Mouse (Mus musculus): ENCODE measurements around the gene Smarcd3. TPM values are rescaled to one million over a fixed set of nuclear protein-coding genes. Genes with fewer than 3 reads are reported as not detected.
A peak's percentile ranks its signal among the peaks of the same experiment; 100 is the strongest.

The Smarcd3 gene
- total and polyA plus RNA-seq, 3 experiments = 1.3 to 2.2 TPM; not detected in 1

DNA sequence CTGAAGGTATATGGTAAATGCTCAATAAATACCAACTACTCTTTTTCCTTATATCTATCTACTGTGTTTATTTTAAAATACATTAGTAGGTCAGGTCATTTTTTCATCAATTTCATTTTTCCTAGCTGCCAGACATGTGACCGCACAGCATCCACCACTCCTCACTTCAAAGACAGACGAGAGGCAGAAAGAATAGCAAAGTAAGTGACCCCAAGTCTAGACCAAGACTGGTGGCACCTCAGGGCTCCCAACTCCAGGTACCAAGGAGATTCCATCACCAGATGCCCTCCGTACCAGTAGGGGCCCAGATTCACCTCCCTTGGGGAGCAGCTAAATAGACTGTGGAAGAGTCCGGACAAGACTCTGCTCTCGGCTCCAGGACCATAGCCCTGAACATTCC is 29.9 kb downstream of the Smarcd3 start:
- no peaks in the 10 kb centered on the region for H3K9me3 ChIP-seq (replicated peaks; ENCODE audit: low read length)
- no peak overlapping the region for H3K4me3 ChIP-seq (replicated peaks in 1 of 3; ENCODE audit: low read depth in 2 of 3, low read length in 2 of 3, poor library complexity in 1 of 3)
- no peak for TF ChIP-seq MAX (IDR thresholded peaks at IDR 0.05; ENCODE audit: low read length)
- no peak for TF ChIP-seq POLR2A (IDR thresholded peaks at IDR 0.05; ENCODE audit: low read depth, low read length)
- TF ChIP-seq RAD21 (IDR thresholded peaks at IDR 0.05; ENCODE audit: low read depth, low read length) = no peak
- no peak for TF ChIP-seq ZKSCAN1 (IDR thresholded peaks at IDR 0.05; ENCODE audit: borderline replicate concordance, low read depth, low read length)
- TF ChIP-seq RCOR1 (conservative IDR thresholded peaks at IDR 0.05; ENCODE audit: low read depth, low read length) = no peak
- dilution Hi-C loops (cut with MboI; ENCODE audit: extremely low pct_ligation_motif_present, extremely low pct_unique_long_range_greater_than_20kb, low sequenced_read_pairs) = no loop called here
- peaks cover 0 to 20% of the 10 kb centered on the region in 2 experiments; a peak in 2 of 4 replicates for H3K4me1 ChIP-seq (ENCODE audit: control insufficient read depth in 1 of 2, insufficient read depth in 2 of 2)
- H3K36me3 ChIP-seq (replicated peaks in 1 of 2; ENCODE audit: control insufficient read depth in 1 of 2, insufficient read depth in 1 of 2, low read length in 1 of 2) = peaks cover 54 to 72% of the 10 kb centered on the region in 2 experiments
- H3K79me2 ChIP-seq (replicated peaks; ENCODE audit: control insufficient read depth, extremely low read depth, insufficient read depth, poor library complexity, severe bottlenecking) = no peaks in the 10 kb centered on the region
- peaks cover 14% of the 10 kb centered on the region for H3K27me3 ChIP-seq (replicated peaks)
- no peak overlapping the region for H3K27ac ChIP-seq (ENCODE audit: insufficient read depth, low read depth)
- no peak for DNase-seq (ENCODE audit: extremely low read depth)
- in situ Hi-C loops (cut with MboI; ENCODE audit: low pct_ligation_motif_present, low pct_unique_long_range_greater_than_20kb, low sequenced_read_pairs) = no loop called here
- H3K4me2 ChIP-seq (ENCODE audit: insufficient read depth, low read depth, poor library complexity, severe bottlenecking) = no peak overlapping the region
- H3K9ac ChIP-seq (ENCODE audit: insufficient read depth, low read depth) = no peak overlapping the region

DNA sequence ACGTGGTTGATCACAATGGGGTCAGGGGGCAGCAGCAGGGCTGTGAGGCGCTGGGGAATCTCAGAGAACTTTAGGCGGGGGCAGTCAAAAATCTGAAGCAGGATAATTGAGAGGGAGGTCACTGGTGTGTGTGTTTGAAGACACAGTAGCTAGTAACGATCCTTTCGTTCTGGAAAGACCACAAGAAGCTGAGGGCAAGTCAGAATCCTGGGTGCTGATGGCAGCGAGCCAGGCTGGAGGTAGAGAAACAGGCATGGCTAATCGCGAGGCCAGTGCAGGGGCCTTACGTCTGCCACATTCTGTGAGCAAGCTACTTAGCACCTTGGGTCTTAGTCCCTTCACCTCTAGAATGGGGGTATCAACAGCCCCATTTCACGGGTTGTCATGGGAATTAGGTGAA is 30.3 kb downstream of the Smarcd3 start:
- in situ Hi-C loops (cut with MboI; ENCODE audit: low pct_ligation_motif_present, low pct_unique_long_range_greater_than_20kb, low sequenced_read_pairs) = no loop called here
- no peaks in the 10 kb centered on the region for H3K79me2 ChIP-seq (replicated peaks; ENCODE audit: control insufficient read depth, extremely low read depth, insufficient read depth, poor library complexity, severe bottlenecking)
- H3K27me3 ChIP-seq (replicated peaks) = peaks cover 10% of the 10 kb centered on the region
- peaks cover 59 to 77% of the 10 kb centered on the region in 2 experiments for H3K36me3 ChIP-seq (replicated peaks in 1 of 2; ENCODE audit: control insufficient read depth in 1 of 2, insufficient read depth in 1 of 2, low read length in 1 of 2)
- TF ChIP-seq SIN3A (IDR thresholded peaks at IDR 0.05; ENCODE audit: low read length) (no peak), TCF12 (IDR thresholded peaks at IDR 0.05; ENCODE audit: low read depth, low read length) (no peak), TBP (conservative IDR thresholded peaks at IDR 0.05; ENCODE audit: low read depth, low read length) (no peak), MEF2A (IDR thresholded peaks at IDR 0.05; ENCODE audit: borderline replicate concordance, low read depth, low read length) (no peak)
- no peak for DNase-seq (ENCODE audit: extremely low read depth)
- H3K9me3 ChIP-seq (replicated peaks; ENCODE audit: low read length) = no peaks in the 10 kb centered on the region
- H3K9ac ChIP-seq (ENCODE audit: insufficient read depth, low read depth) = no peak overlapping the region
- H3K4me1 ChIP-seq (ENCODE audit: control insufficient read depth in 1 of 2, insufficient read depth in 2 of 2) = peaks cover 0 to 22% of the 10 kb centered on the region in 2 experiments; a peak in 2 of 4 replicates
- no peak overlapping the region for H3K27ac ChIP-seq (ENCODE audit: insufficient read depth, low read depth)
- no peak overlapping the region for H3K4me2 ChIP-seq (ENCODE audit: insufficient read depth, low read depth, poor library complexity, severe bottlenecking)
- dilution Hi-C loops (cut with MboI; ENCODE audit: extremely low pct_ligation_motif_present, extremely low pct_unique_long_range_greater_than_20kb, low sequenced_read_pairs) = no loop called here
- no peak overlapping the region for H3K4me3 ChIP-seq (replicated peaks in 1 of 3; ENCODE audit: low read depth in 2 of 3, low read length in 2 of 3, poor library complexity in 1 of 3)

DNA sequence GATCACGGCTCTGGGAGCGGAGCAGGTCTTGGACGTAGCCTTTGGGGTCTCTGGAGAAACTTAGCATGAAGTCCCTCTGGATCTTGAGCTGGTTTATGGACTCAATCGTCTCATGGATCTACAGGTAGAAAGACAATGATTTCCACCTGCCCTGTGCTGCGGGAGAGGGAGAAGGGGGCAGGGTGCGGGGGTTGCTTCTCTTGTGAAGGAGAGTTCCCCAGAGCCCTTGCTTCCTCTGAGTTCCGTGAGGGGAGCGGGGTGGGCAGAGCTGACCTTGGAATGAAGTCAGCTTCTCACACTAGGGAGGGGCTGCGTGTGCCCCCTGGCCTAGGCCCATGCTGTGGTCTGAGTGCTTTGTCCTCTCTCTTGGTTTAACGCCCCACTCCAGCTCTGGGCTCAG is 31.0 kb downstream of the Smarcd3 start:
- DNase-seq (ENCODE audit: extremely low read depth) = no peak
- H3K36me3 ChIP-seq (replicated peaks in 1 of 2; ENCODE audit: control insufficient read depth in 1 of 2, insufficient read depth in 1 of 2, low read length in 1 of 2) = peaks cover 66 to 84% of the 10 kb centered on the region in 2 experiments
- H3K79me2 ChIP-seq (replicated peaks; ENCODE audit: control insufficient read depth, extremely low read depth, insufficient read depth, poor library complexity, severe bottlenecking) = peaks cover 6% of the 10 kb centered on the region; the same call in 1 of the 2 replicates
- no peaks in the 10 kb centered on the region for H3K9me3 ChIP-seq (replicated peaks; ENCODE audit: low read length)
- TF ChIP-seq ETS1 (conservative IDR thresholded peaks at IDR 0.05; ENCODE audit: low read depth, low read length) (no peak), POLR2AphosphoS2 (IDR thresholded peaks at IDR 0.05; ENCODE audit: low read depth, low read length) (0 out of 2 replicates have a peak, but pooled peaks have one; percentile 56)
- no peak overlapping the region for H3K4me3 ChIP-seq (replicated peaks in 1 of 3; ENCODE audit: low read depth in 2 of 3, low read length in 2 of 3, poor library complexity in 1 of 3)
- peaks cover 4% of the 10 kb centered on the region for H3K27me3 ChIP-seq (replicated peaks)
- no peak overlapping the region for H3K9ac ChIP-seq (ENCODE audit: insufficient read depth, low read depth)
- peaks cover 3 to 27% of the 10 kb centered on the region in 2 experiments for H3K4me1 ChIP-seq (ENCODE audit: control insufficient read depth in 1 of 2, insufficient read depth in 2 of 2)
- H3K27ac ChIP-seq (ENCODE audit: insufficient read depth, low read depth) = no peak overlapping the region
- no peak overlapping the region for H3K4me2 ChIP-seq (ENCODE audit: insufficient read depth, low read depth, poor library complexity, severe bottlenecking)
- dilution Hi-C loops (cut with MboI; ENCODE audit: extremely low pct_ligation_motif_present, extremely low pct_unique_long_range_greater_than_20kb, low sequenced_read_pairs) (no loop called here), in situ Hi-C loops (cut with MboI; ENCODE audit: low pct_ligation_motif_present, low pct_unique_long_range_greater_than_20kb, low sequenced_read_pairs) (no loop called here)
